Mouse (Mus musculus) heart, postnatal 14 days (tissue): Measurements from ENCODE around the gene Ccdc85c. TPM values are rescaled to one million over a fixed set of nuclear protein-coding genes. Genes with fewer than 3 reads are reported as not detected.

Experiments
- DNase-seq, 2 experiments: peaks; one replicate each; pipeline ENCODE4 v3.0.0; 2021 to 2022
- intact Hi-C: fragments of 180-260 bp; cut with DNase I; formaldehyde crosslinking; loops from one replicate; pipeline ENCODE4 v1.15.1; 2025
- total RNA-seq, 2 experiments: library from RNA; stranded (reverse); gene quantifications; 2 replicates each; pipeline ENCODE4 v1.2.3; 2021

Gene Ccdc85c
- total RNA-seq, 2 experiments from 2014 or later: 33.2 to 35.2 TPM

DNA sequence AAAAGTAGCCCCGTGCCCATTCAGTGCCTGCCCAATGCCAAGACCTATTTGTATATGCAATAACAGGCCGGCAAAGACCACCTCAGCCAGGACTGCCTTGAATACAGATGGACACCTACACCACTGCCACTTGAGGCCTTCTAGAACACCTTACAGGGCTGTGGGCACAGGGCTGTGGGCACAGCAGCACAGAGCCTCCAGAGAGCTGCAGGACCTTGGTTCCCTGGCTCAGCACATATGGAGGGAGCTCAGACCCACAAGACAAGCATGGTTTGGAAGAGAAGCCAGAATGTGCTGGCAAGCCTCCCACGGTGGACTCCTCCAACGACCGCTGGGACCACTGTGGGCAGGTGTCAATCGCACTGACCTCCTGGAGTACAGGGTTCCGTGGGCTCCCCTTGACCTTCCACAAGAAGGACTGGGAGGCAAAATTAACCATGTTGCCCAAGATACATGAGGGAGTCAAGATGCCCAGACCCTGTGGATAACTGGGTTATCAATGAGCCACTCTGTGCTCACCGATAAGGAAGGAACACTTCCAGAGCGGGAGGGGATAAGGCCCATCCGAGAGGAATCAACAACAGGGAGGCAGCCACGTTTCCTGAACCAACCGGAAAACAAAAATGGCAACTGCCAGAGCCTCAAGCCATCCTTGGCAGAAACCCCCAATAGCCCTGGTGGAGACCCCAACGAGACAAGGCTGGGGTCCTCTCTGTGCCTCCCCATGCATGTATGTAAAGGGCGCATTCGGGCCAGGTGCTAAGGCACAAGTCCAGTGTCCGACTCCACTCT is 3.7 kb downstream of the Ccdc85c start:
- intact Hi-C loops: loop anchor here (5.0 kb wide), 1 partner anchor 34 kb away; no protein-coding TSS in a partner anchor

DNA sequence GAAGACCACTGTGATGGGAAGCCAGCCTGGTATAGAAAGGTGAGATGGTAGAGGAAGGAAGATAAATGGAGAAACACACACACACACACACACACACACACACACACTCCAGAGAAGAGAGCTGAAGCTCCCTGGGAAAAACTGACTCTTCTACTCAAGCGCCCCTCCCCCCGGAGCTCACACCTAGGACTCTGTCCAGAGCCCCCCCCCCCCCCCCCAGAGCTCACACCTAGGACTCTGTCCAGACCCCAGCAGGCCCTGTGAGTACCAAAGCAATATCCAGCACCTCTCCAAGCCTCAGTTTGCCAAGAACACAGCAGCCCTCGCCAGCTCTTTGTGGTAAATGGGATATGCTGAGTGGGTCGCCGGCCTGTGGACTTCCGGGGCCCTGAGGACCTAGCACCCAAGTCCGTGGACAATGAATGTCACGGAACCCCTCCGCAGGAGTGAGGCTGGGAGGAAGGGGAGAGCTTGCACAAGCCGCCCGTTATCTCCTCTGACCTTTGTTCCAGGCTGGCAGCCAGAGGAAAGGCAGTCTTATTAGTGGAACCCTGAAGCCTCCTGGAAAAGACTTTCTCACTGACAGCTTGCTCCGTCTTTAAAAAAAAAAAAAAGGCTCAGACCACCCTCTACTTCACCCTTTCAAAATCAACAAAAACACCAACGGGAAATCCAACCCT is 4.8 kb downstream of the Ccdc85c start:
- DNase-seq: peak; percentile 38 to 60
- intact Hi-C loops: loop anchor here (5.0 kb wide), 1 partner anchor 33 kb away; no protein-coding TSS in a partner anchor

More for the DNA sequence above, 3.7 kb downstream of the Ccdc85c start:
- DNase-seq: no peak

DNA sequence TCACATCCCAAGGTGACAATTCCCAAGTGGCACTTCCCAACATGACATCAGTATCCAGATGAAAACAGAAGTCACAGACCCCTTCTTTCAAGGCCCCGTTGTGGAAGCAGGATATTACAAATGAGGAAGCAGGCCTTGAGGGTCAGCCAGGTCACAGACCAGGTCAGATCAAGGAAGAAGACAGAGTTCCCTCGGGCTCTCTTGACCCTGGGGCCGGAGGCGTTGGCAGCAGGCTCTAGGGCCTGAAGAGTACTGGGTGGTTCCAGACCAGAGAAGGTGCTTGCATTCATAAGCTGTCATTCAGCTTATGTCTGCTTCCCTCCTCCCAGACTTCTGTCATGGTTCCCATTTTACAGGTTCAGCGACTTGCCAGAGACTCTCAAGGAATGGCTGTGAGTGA is 5.5 kb downstream of the Ccdc85c start:
- no peak for DNase-seq
- intact Hi-C loops: loop anchor here (2.0 to 5.0 kb wide), 2 partner anchors 21 to 32 kb away; no protein-coding TSS in a partner anchor

DNA sequence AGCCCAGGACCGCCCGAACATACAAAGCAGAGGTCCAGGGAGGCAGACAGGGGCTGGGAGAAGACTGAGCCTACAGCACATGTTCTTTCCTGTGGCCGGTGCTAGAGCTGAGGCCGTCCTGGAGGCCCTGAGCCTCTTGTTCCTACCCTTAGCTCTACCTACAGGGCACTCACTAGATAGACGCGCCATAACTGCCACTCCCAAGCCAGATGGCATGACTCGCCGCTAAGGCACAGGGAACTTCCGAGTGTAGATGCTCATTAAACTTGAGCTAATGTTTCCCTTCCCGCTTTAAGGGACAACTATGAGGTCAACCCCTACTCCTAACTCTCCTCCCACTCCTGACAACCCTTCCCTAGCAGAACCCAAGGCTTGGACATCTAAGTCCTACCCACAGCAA is 6.3 kb downstream of the Ccdc85c start:
- no peak for DNase-seq
- intact Hi-C loops: loop anchor here (2.0 kb wide), 1 partner anchor 20 kb away; no protein-coding TSS in a partner anchor

DNA sequence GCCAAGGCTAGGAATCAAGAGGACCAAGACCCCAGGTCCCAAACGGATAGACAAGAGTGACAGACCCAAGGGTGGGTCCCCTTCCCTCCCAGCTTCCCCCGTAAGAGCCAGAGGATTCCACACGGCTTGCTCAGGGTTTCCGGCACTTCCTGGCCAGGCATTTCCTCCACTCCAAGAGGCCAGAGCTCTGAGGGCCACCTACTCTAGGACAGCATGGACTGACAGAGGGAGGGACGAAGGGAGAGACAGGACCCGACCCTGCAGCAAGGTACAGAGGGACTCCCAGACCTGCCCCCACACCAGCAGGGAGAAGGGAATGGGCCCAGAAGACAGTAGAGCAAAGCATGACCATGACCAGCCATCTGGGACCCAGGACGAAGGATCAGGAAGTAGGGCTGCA is 7.6 kb downstream of the Ccdc85c start:
- intact Hi-C loops: loop anchor here (2.0 kb wide), 1 partner anchor 19 kb away; no protein-coding TSS in a partner anchor
- DNase-seq: peak in 1 of 2 experiments; percentile 43

DNA sequence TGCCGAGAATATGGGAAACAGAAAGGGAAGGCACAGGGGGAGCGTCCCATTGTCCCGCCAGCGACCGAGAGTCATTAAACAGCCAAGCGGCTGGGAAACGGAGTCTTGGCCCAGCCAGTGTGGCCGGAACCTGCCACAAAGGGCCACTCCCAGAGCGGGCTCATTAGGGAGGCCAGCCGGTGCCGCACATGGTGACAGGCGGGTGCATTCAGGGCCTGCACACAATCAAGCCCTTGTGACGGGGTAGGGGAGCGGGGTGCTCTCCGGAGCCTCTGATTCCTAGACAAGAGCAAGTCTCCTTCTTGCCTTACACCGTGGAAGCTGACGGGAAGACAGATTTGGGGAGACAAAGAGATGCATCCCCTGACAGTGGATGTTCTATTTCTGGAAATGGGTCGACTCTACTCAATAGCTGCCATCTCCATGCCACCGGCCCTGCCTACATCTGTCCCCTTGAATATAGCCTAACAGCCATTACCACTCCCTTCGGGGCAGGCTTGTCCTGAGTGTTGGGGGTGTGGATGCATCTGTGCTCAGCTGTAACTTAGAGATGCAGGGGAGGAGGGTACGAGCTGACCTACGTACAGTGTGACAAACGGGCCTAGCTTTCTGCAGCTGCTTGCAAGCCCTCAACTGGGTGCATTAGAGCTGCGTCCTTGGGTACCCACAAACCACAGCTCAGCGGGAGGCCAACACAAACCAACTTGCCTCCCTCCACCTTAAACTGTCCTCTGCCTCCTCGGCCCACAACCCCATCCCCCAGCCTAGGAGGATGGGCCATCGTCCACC is 9.2 kb downstream of the Ccdc85c start:
- intact Hi-C loops: no loop called here
- DNase-seq: peak; percentile 58 to 61

DNA sequence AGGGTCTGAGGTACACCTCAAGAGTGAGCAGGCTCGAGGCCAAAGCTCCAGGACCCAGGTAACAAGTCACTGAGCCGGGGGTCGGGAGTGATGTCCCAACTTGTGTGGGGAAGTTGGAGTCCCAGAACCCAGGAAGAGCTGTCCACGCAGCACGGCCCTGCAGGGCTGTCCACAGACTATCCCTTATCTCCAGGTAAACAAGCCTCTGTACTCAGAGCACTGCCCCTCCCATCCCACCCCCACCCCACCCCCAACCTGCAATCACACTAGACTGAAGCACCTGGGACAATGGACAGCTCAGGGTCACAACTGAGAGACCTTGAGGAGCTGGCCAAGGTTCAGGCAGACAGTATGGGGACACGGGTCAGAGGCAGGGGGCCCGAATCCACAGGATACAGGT is 10.3 kb downstream of the Ccdc85c start:
- intact Hi-C loops: no loop called here
- no peak for DNase-seq

DNA sequence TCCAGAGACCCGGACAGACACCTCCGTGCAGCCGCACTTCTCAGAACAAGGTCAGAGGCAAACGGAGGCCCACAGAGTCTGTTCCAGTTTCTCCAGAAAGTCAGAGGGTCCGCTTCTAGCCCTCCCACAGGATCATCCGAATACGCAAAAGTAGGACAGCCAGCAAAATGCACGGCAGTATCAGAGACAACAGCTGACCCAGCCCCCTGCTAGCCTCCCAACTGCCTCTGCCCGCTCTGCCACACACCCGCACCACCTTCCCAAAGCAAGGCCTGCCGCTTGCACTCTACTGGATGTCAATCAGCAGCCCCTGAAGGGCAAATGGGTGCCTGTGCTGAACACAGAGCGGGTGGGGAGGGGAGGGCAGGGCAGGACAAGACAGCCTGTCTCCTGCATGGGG is 14.3 kb downstream of the Ccdc85c start:
- DNase-seq: no peak
- intact Hi-C loops: no loop called here

DNA sequence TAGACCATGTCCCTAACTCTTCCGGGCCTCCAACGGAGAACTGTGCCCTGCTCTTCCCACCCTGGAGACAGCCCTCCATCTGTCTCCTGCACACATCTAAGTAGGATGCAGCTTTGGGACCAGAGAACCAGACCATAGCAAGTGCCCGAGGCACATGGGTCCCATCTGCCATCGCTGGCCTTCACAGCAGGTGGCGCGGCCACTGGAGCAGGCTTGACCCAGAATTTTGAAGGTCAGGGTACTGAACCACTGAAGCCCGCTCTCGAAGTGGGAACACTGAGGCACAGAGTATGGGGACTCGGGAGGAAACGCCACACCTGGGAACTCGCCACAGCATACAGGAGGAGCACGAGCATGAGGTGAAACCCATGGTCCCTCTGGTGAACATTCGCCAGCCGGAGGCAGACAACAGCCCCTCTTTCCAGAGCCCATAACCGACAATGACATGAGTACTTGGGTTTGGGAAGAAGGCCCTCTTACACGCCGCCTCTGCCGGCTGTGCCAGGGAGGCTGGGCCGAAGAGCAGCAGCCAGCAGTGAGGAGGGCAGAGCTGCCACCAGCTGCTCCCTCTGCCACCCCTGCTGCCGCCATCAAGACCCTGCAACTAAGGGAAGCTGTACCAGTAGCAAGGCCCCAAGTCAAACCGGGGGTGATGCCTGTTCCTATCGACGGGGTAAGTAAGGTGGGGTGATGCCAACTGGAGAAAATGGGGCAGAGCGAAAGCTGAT is 15.7 kb downstream of the Ccdc85c start:
- intact Hi-C loops: no loop called here
- no peak for DNase-seq

DNA sequence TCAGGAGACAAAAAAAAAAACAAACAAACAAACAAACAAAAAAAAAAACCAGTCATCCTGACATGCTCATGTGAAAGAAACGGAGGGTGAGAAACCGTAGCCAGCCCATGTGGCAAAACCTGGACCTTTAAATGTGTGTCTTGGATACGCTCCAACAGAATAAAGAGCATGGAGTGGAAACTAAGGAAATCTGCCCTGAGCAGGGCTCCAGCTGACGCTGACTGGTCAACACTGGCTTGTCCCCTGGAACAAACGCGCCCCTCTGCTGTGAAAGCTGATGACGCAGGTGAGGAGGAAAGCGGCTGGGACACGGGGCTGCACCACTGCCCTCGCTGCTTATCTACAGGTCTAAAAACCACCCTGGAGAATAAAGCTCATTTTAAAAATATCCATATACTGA is 18.5 kb downstream of the Ccdc85c start:
- no peak for DNase-seq
- intact Hi-C loops: no loop called here

DNA sequence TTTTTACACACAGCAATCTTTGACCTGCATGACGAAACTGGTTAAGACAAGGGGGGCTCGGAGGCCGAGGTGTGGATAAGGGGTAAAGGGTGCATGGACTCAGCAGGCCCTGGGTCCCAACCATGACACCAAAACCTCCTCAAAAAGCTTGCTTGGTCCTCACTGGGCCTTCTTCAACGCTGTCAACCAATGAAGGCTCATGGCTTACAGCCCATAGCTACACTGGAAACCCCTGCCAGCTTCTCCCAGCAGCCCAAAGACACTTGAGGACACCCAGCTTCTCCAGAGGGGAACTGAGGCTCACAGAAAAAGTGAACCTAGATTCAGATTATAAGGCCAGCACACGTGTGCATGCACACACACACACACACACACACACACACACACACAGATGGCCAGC is 19.3 kb downstream of the Ccdc85c start:
- DNase-seq: no peak
- intact Hi-C loops: no loop called here

DNA sequence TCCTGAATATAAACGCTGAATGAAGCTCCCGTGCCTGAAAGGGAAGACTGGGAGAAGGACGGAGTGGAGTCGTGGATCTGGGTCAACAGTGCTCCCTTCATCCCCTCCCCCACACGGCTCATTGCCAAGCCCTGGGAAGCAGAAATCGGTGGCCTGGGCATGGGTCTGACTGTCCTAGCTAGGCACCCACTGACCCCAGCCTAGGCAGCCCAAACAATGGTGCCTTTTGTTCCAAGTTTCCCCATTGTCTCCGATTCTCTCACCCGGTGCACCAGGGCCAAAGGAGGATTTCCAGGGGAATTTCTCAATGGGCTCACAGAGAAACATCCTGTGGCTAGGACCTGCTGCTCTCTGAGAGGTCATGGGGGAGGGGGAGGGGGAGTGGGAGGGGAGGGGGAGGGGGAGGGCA is 19.7 kb downstream of the Ccdc85c start:
- intact Hi-C loops: no loop called here
- DNase-seq: peak; percentile 53 to 60

DNA sequence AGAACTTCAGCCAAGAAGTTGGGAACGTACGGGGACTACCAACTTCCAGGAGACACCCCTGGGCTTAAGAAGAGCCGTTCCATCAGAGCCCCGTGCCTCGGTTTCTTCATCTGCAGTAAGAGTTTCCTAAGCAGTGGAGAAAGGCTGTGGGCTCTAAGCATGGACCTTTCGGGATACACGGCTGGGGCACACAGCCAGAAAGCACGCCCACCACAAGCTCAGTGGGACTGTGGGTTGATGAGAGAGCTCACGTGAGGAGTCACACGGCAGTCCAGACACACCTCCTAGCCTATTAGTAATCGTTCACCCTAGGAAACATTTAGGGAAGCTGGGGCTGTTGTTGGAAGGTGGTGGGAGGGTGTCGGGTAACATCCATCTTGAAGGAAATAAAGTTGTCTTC is 22.2 kb downstream of the Ccdc85c start:
- intact Hi-C loops: no loop called here
- DNase-seq: no peak

DNA sequence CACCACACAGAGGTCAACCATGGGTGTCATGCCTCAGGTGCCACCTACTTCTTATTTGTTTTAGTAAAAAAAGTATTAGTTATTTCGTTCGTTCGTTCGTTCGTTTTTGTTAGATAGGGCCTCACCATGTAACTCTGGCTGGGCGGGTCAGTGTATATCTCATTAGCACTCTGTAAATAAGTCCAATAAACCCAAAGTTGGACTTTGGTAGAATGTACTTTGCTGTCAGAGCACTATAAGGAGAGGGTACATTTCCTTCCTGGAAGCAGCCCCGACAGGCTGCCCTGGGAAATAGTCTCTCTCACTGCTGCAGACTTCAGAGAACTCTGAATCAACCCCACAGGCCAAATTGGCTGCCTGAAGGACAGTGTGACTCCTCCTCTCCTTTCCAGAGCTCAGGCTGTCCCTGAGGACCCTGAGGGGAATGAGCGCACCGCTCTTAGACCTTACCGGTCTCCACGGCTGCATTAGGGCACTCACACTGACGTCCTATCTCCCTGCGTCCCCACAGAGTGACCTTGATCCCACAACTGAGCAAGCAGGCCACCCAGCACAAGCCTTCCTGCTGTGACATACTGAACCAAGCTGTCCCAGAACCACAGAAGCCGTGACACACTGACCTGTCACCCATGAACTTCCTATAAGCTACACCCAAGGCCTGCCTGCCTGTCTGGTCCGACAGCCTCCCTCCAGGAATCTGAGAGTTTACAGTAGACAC is 23.2 kb downstream of the Ccdc85c start:
- DNase-seq: no peak
- intact Hi-C loops: no loop called here

DNA sequence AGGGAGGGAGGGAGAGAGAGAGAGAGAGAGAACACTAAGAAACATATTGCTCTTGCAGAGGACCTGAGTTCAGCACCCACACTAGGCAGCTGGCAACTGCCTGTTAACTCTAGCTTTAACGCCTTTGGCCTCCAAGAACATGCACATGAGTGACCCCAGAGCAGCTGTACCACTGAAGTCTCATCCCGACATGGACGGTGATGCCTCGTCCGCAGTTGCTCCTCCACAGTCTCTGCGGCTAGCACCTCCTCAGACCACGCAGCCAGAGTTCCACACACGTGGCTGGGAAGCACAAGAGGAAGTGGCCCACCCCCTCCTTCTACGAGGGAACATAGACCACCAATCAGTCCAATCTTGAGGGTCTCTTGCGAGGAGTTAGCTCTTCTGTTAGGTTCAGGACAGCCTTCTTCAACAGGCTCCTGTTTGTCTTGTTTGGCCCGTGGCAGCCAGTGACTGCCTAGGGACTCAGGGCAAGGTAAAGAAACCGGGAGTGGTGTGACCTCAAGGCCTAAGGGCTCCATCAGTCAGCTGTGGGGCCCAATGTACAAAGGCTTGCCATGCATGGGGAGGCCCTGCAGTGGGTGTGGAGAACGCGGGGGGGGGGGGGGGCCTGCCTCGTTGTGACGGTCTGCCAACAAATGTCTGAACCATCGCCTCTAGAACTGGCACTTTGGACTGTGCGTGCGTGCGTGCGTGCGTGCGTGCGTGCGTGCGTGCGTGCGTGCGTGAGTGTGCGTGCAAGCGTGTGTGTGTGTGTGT is 24.0 kb downstream of the Ccdc85c start:
- intact Hi-C loops: no loop called here
- no peak for DNase-seq

DNA sequence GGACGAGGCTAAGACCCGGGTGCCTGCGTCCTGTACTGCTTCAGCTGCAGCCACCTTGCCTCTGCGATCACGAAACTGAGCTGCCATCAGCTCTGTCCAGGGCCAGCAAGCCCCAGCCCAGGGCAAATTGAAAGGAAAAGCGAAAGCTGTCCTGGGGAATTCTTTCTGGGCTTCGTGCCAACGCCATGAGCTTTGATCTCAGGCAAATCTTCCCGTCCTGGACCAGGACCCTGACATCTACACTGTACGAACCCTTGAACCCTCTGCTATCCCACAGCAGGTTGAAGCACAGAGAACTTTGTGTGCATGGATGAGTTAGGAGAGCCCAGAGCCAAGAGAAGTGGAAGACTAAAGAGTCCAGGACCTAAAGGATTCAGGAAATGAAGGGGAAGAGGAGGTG is 25.7 kb downstream of the Ccdc85c start:
- intact Hi-C loops: loop anchor here (2.0 kb wide), 1 partner anchor 19 kb away; no protein-coding TSS in a partner anchor
- DNase-seq: peak; percentile 65 to 76

DNA sequence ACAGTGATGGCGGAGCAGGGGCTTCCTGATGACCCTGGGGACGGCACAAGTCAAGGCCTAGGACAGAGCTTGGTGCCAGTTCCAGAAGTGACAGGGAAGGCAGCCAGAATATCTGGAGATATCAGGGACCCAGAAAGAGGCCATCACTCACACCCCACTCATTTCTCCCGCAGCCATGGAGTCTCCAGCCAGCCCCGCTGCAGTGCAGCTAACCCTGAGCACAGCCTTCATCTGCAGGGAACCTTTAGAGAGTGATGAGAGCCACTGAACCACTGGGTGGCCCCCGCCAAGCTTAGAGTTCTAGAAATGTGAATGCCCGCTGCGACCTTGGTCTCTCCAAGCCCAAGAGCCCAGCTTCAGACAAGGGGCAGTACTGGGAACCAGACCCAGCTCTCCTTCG is 26.2 kb downstream of the Ccdc85c start:
- no peak for DNase-seq
- intact Hi-C loops: loop anchor here (2.0 kb wide), 1 partner anchor 20 kb away; no protein-coding TSS in a partner anchor

DNA sequence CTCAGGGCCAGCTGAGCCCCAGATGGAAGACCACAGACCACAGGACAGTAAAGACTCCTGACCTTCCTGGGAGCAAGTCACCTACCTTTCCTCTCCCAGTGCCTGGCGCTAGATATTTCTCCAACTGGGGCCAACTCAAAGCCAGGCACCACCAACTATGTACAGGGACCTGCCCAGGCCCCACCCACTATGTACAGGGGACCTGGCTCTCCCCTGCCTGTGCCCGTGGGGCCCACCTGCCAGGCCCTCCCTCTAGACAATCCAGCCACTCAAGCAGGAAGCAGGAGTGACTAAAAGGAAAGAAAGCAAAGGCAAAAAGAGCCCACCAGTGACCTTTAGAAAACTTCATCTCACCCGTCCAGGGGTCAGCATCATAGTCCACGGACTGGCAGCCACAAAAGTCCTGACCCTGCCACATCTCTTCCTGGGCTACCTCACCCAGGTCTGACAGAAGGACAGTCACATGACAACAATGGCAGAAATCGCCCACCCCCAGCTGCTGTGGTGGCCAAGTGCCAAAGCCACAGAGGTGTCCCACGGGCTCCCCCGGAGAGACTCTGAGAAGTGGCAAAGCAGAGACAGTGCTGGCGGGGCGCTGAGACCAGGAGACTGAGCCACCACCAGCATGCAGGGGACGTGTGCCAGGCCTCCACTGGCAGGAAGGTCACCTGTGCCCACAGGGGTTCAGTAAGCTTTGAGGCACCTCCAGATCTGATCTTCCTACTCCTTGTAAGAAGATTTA is 28.3 kb downstream of the Ccdc85c start:
- intact Hi-C loops: no loop called here
- no peak for DNase-seq
